Mouse (Mus musculus): ENCODE measurements around the gene Vmn2r84.
"Not testable (repeated sequence)": the region's sequence is repeated elsewhere in the genome, so short reads cannot be mapped to it uniquely, and the experiment has no call there.

Vmn2r84 gene

GRCm38 (mm10) chr10:130394232-130394631 lies at the start of gene Vmn2r84:
Gene Vmn2r84, minus strand, starts transcription at chr10:130394332.
- no peak for DNase-seq (ENCODE audit: low spot score)

GRCm38 (mm10) chr10:130434185-130434898 lies 40.2 kb upstream of the Vmn2r84 start:
- not testable (repeated sequence) for DNase-seq (ENCODE audit: low spot score)

- not testable (repeated sequence) for DNase-seq (ENCODE audit: low spot score)
Measured at GRCm38 (mm10) chr10:130429603-130430002, 35.5 kb upstream of the Vmn2r84 start, which contains the start of gene Vmn2r85. Gene Vmn2r85, minus strand, starts transcription at chr10:130429703.

- not testable (repeated sequence) for DNase-seq (ENCODE audit: low spot score)
Measured at GRCm38 (mm10) chr10:130422368-130422767, 28.2 kb upstream of the Vmn2r84 start.

GRCm38 (mm10) chr10:130420401-130420800 lies 26.3 kb upstream of the Vmn2r84 start:
- no peak for DNase-seq (ENCODE audit: low spot score)

GRCm38 (mm10) chr10:130419954-130420353 lies 25.8 kb upstream of the Vmn2r84 start:
- not testable (repeated sequence) for DNase-seq (ENCODE audit: low spot score)

- not testable (repeated sequence) for DNase-seq (ENCODE audit: low spot score)
Measured at GRCm38 (mm10) chr10:130416352-130416751, 22.2 kb upstream of the Vmn2r84 start.

GRCm38 (mm10) chr10:130412167-130412698 lies 18.1 kb upstream of the Vmn2r84 start:
- not testable (repeated sequence) for DNase-seq (ENCODE audit: low spot score)

GRCm38 (mm10) chr10:130375145-130375544 lies 19.0 kb downstream of the Vmn2r84 start:
- no peak for DNase-seq (ENCODE audit: low spot score)

GRCm38 (mm10) chr10:130372491-130373173 lies 21.5 kb downstream of the Vmn2r84 start:
- peak; percentile 43 for DNase-seq (ENCODE audit: low spot score)

GRCm38 (mm10) chr10:130371644-130372043 lies 22.5 kb downstream of the Vmn2r84 start:
- no peak for DNase-seq (ENCODE audit: low spot score)

- DNase-seq (ENCODE audit: low spot score): no peak
Measured at GRCm38 (mm10) chr10:130370005-130370682, 24.0 kb downstream of the Vmn2r84 start.

GRCm38 (mm10) chr10:130368384-130368783 lies 25.7 kb downstream of the Vmn2r84 start:
- DNase-seq (ENCODE audit: low spot score): no peak

GRCm38 (mm10) chr10:130364766-130365165 lies 29.4 kb downstream of the Vmn2r84 start:
- DNase-seq (ENCODE audit: low spot score): no peak

- no peak for DNase-seq (ENCODE audit: low spot score)
Measured at GRCm38 (mm10) chr10:130363438-130364164, 30.5 kb downstream of the Vmn2r84 start.

GRCm38 (mm10) chr10:130344056-130344455 lies 50.1 kb downstream of the Vmn2r84 start:
- DNase-seq (ENCODE audit: low spot score): no peak

GRCm38 (mm10) chr10:130340050-130340449 lies 54.1 kb downstream of the Vmn2r84 start:
- DNase-seq (ENCODE audit: low spot score): not testable (repeated sequence)

GRCm38 (mm10) chr10:130337581-130337980 lies 56.6 kb downstream of the Vmn2r84 start:
- no peak for DNase-seq (ENCODE audit: low spot score)

GRCm38 (mm10) chr10:130336385-130336784 lies 57.7 kb downstream of the Vmn2r84 start:
- no peak for DNase-seq (ENCODE audit: low spot score)

GRCm38 (mm10) chr10:130330711-130331110 lies 63.4 kb downstream of the Vmn2r84 start:
- DNase-seq (ENCODE audit: low spot score): no peak

Data from ovary, adult 18-20 months (tissue).